Mouse (Mus musculus) gastrocnemius, postnatal 14 days (tissue): ENCODE measurements around the gene Olfr453. TPM values are rescaled to one million over a fixed set of nuclear protein-coding genes. Genes with fewer than 3 reads are reported as not detected.

Experiments
- DNase-seq: peaks from one replicate; pipeline ENCODE4 v3.0.0; 2021; ENCODE audit warnings: mixed read lengths
- intact Hi-C: fragments of 180-260 bp; cut with DNase I; formaldehyde crosslinking; loops from one replicate; pipeline ENCODE4 v1.15.1; 2025; ENCODE audit warnings: low total_unique reads
- long read RNA-seq, 2 experiments: library from polyadenylated mRNA; stranded (forward); transcript quantifications; one replicate each; pipeline ENCODE4 v2.0.0; 2021
- total RNA-seq, 2 experiments: library from RNA; stranded (reverse); gene quantifications; 2 replicates each; pipeline ENCODE4 v1.2.3; 2021

The Olfr453 gene
- not detected for total RNA-seq
- long read RNA-seq, experiment 1 = 0 reads
- long read RNA-seq, experiment 2 = 0 reads

GRCm38 (mm10) chr6:42739071-42739470, at the start of gene Olfr453:
Olfr453 (plus strand) TSS chr6:42739371.
- intact Hi-C loops = no loop called here
- DNase-seq = no peak

DNA sequence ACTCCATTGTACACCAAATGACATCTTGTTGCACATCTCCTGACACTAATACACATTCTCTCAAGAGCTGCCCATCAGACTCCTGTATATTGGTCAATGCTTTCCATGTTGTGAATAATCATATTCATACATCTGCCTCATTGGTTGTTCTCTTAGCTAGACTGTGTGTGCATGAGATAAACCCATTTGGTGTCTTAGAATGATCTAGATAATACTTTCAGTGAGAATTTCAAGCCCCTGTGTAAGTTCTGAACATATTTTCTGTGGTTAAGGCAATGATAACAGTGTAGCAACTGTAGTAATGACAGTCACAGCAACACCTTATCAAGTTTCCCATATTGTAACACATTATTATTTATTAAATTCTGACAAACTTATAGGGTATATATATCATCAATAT, 49.4 kb upstream of the Olfr453 start:
- DNase-seq = no peak
- intact Hi-C loops = no loop called here

DNA sequence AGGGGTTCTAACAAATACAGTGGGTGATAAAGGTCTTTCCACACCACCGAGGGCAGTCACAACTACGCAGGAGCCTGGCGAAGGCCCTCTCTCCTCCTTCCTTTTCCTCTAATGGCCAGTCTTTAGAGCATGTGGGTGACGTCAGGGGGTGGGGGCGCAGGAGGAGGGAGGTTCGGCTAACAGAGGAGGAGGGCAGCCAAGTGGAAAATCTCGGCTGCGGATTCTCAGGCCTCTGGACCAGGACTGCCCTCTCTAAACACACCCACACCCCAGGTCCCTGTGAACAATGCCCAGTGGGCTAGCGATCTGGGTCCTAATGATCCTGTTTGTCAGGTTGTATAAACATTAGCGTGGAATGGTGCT, 47.0 kb upstream of the Olfr453 start:
- intact Hi-C loops = no loop called here
- DNase-seq = peak; percentile 87

- intact Hi-C loops = no loop called here
- DNase-seq = peak; percentile 87
These were observed 46.5 kb upstream of the Olfr453 start for GRCm38 (mm10) chr6:42692517-42693190.

DNA sequence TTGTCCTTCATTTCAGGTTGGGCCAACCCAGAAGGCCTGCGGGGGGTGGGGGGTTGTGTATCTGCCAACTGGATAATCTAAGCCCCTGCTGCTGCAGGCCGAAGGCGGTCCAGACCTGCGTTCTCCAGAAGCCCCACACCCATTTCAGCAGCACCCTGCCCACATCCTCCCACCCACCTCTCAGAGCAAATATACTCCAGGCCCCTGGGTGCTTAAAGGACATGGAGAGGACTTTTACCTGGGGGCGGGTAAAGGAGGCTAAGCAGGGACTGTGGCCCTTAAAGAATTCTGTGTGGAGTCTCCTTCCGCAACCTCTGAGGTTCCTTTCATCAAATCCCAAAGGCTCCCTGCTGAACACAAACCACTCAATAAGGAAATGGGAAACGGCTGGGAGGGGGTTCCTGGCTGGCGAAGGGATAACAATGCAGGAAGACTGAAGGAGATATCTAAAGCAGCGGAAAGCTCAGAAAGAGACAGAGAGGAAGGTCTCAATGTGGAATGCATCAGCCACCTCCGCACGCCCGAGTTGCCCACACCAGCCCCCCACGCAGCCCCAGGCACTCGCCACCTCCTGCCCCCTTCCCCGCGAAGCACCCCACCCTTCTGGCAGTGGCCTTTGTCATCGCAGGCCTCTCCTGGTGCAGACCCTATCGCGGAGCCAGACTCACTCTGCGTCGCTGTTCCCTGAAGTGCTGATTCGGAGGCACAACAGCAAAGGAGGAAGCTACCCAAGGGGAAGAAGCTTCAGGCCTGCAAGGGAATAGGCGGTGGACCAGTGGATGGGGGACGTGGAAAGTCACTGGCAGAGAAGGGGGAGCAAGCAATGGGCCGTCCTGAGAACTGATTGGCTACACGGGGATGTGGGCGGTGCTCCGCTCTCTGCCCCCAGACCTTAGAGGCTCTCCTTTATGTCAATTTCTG, 29.6 kb upstream of the Olfr453 start, which contains the start of gene Tcaf1:
Gene Tcaf1 (minus strand): TSS at position 798 of the 921 bp plus-strand sequence.
- peak; percentile 83 for DNase-seq
- intact Hi-C loops = no loop called here

GRCm38 (mm10) chr6:42714668-42715067, 24.5 kb upstream of the Olfr453 start:
- no peak for DNase-seq

DNA sequence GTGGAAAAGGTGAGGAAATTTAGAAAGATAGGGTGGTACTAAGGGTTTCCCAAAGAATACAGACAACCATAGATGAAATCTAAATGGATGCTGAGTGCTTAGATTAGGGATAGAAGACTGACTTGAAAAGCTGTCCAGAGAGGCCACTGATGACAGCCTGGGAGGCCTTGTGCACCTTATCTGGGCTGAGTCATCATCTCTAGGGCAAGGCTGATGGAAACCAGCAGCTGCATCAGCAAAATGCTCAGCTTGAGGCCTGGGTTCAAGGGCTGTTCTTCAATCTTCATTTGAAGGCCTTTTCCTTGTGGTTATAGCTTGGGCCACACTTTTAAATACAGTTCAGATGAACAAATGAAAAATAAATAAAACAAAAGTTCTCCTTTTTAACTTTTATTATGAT, 21.2 kb upstream of the Olfr453 start:
- DNase-seq = no peak
- intact Hi-C loops = no loop called here

More at GRCm38 (mm10) chr6:42714668-42715067, 24.5 kb upstream of the Olfr453 start:
- intact Hi-C loops = no loop called here

DNA sequence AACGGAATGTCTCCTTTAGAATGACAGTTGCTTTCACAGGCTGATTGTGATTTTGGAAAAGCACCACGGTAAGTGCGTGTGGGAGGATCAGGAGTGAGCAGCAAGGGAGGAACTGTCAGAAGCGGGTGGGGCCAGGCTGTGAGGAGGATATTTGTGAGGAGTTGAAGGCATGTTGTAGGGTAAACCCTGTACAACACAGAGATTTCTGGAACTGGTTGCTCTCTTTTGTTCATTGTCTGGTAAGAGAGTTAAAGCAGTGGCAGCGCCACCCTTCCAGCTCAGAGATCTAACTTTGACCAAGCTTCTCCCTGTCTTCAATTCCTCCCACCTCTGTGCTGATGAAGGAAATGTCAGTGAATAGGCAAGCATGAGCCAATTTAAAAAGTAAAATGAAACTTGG, 3.1 kb downstream of the Olfr453 start:
- intact Hi-C loops = no loop called here
- no peak for DNase-seq

GRCm38 (mm10) chr6:42747846-42748245, 8.7 kb downstream of the Olfr453 start:
- no peak for DNase-seq
- intact Hi-C loops = no loop called here

DNA sequence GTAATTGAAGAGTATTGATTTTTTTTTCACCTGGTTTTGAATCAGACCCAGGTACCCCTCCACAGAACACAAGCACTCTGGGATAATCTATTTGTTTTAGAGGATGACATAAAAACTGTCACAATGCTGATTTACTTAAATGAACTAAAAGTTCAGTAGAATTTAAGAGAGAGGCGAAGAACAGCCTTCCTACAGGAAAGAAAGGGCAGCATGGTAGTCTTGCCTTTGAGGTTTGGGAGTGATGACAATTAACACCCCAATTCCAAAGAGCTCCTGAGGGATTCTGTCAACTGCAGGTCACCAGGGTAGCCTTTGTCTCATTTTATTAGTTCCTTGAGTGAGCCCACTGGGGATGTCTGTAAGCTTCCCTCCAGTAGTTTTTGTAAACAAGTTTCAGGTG, 16.9 kb downstream of the Olfr453 start, which contains the start of gene Olfr38:
Gene Olfr38 (plus strand): TSS at position 301 of the 400 bp plus-strand sequence.
- intact Hi-C loops = no loop called here
- no peak for DNase-seq

- intact Hi-C loops = no loop called here
These were observed 37.9 kb downstream of the Olfr453 start for GRCm38 (mm10) chr6:42777066-42777465.

GRCm38 (mm10) chr6:42784793-42785192, 45.6 kb downstream of the Olfr453 start, which contains the start of gene Olfr452:
Olfr452 (plus strand) TSS chr6:42785093.
- intact Hi-C loops = no loop called here
- DNase-seq = no peak

More at GRCm38 (mm10) chr6:42777066-42777465, 37.9 kb downstream of the Olfr453 start:
- DNase-seq = no peak

GRCm38 (mm10) chr6:42790247-42790948, 51.2 kb downstream of the Olfr453 start:
- no peak for DNase-seq
- intact Hi-C loops = no loop called here

DNA sequence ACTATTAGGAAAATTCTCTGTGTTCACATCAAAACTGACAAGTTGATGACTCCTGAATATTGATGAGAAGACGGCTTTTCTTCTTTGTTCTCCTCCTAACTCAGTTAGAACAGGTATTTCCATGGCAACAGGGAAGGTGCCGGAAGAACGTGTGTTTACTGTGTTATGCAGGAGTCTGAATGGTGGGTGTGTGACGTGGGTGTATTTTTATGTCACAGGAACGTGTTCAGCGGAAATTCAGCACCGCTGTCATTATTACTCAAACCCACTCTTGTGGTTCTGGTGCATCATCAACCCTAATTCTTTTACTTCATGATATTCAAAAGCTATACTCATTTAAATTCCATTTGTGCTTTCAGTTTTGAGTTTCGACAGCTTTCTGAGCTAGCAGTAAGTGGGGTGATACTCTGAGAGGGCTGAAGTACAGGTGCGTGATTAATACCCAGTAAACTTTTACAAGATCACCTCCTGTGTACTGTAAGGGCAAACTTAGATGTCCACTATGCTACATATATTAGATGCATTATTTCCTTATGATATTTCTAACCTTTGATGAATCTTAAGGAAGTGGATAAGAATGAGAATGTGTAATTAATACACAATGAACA, 51.9 kb downstream of the Olfr453 start:
- DNase-seq = no peak
- intact Hi-C loops = no loop called here

- intact Hi-C loops = no loop called here
- no peak for DNase-seq
These were observed 55.8 kb downstream of the Olfr453 start for GRCm38 (mm10) chr6:42794982-42795381.

Other genes starting within 250 kb of the Olfr453 start
- not detected for gene Olfr455, start 191.8 kb upstream of the Olfr453 start, total RNA-seq
- gene Tcaf3, start 141.7 kb upstream of the Olfr453 start, total RNA-seq = not detected
- 1 to 10 TPM; 4.4 to 4.6 TPM for gene Tcaf2, start 94.1 kb upstream of the Olfr453 start, total RNA-seq
- gene Tcaf1, start 29.3 kb upstream of the Olfr453 start, total RNA-seq = 10 to 100 TPM; 11.2 to 15.0 TPM
- gene Olfr38, start 17.0 kb downstream of the Olfr453 start, total RNA-seq = not detected
- gene Olfr452, start 45.7 kb downstream of the Olfr453 start, total RNA-seq = not detected
- not detected for gene Olfr450, start 72.6 kb downstream of the Olfr453 start, total RNA-seq
- not detected for gene Olfr449, start 95.0 kb downstream of the Olfr453 start, total RNA-seq
- gene Olfr448, start 151.1 kb downstream of the Olfr453 start, total RNA-seq = not detected
- gene Olfr447, start 169.5 kb downstream of the Olfr453 start, total RNA-seq = not detected
- gene Olfr446, start 182.0 kb downstream of the Olfr453 start, total RNA-seq = not detected
- not detected for gene Olfr444, start 209.7 kb downstream of the Olfr453 start, total RNA-seq